Mouse (Mus musculus) ovary, adult 18-20 months (tissue): ENCODE measurements at regions not wholly inside any gene's neighbourhood (a gene's known extent, or its start where the extent isn't known, plus 50 kb on each side); places are given as distances from the start of the nearest gene placed in this dataset.
A peak's percentile ranks its signal among the peaks of the same experiment; 100 is the strongest.

Experiments
- DNase-seq: peaks from one replicate; pipeline ENCODE4 v3.0.0; 2022; ENCODE audit warnings: low spot score, mixed read lengths

- no peak for DNase-seq
These were observed 283.9 kb downstream of the 1810013L24Rik start for GRCm38 (mm10) chr16:9113801-9114200.

DNA sequence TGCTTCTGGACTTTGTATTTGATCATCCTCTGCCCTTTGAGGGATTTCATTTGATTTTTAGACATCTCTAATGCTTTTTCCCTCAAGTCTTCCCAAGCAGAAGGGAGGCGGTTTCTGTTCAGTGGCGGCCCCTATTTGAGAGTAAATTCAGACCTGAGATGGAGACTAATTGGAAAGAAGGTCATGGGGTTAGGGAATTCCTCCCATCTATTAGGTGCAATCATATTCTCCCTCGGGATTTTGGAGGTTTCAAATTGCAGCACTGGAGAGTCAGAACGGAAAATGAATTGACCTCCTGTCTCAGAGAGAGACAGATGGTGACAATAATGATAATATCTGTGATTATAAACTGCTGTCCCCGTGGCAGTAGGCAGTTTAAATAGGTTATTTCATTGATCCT, 285.6 kb downstream of the 1810013L24Rik start:
- DNase-seq: no peak

GRCm38 (mm10) chr16:9121581-9121980, 291.7 kb downstream of the 1810013L24Rik start:
- DNase-seq: no peak

- no peak for DNase-seq
These were observed 302.2 kb downstream of the 1810013L24Rik start for GRCm38 (mm10) chr16:9132113-9132512.

- no peak for DNase-seq
These were observed 302.9 kb downstream of the 1810013L24Rik start for GRCm38 (mm10) chr16:9132778-9133177.

DNA sequence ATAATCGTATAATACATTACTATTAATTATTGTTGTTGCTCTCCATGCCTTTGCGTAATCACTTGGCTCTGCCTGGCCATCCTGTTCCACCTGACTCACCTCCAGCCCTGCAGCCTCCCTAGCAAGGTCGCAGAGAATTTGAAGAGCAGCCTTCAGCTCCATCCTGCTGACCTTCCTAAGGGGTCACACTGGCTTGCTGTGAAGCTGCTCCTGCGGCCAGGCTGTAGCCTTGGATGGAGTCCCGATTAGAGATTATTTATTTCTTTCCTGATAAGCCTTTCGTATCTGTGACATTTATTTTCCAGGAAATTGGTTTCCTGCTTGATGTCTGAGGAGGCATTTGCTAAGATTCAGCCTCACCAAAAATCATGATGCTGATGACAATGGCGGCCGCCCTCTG, 305.5 kb downstream of the 1810013L24Rik start:
- peak; percentile 11 for DNase-seq

DNA sequence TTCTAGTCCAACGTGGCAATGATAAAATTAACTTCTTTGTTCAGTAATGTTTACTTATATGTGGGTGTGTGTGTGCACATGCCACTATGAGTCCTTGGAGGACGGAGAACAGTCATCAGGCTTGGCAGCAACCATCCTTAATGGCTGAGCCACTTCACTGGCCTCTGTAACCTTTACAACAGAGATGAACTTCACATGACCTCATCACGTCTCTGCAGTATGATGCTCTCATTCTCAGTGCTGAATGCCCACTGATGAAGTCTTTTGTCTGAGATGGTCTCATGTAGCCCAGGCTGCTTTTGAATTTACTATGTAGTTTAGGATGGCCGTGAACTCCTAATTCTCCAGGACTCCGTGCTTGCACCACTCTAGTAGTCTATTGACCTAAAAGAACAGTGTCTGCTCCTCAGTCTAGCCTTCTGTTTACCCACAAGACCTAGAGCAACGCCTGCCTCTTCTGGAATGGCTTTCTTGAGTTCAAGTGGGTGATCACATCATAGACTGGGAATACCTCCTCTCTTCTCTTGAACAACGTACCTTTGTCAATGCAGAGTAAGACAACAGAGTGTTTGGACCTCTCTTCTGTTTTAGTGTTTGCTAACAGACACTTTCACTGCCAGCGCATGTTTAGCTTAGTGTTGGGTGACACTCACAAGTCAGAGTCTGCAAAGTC, 308.8 kb downstream of the 1810013L24Rik start:
- no peak for DNase-seq

DNA sequence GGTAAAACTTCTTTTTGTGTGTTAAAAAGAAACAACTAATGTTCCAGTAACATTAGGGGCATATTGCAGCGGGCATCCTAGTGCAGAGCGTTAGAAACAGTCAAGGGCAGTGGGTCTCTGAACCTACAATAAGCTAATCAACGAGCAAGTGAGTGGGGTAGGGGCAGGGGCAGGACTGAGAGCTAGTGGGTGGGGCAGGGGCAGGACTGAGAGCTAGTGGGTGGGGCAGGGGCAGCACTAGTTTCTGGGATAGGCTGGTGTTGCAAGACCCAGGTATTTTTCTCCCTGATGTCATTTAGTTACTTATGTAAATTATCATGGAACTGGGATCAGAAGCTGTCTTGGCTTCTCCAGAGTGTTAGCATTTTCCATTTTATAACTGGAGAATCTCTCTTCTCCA, 309.5 kb downstream of the 1810013L24Rik start:
- no peak for DNase-seq

GRCm38 (mm10) chr16:9149209-9150135, 319.6 kb downstream of the 1810013L24Rik start:
- no peak for DNase-seq

- no peak for DNase-seq
These were observed 322.0 kb downstream of the 1810013L24Rik start for GRCm38 (mm10) chr16:9151936-9152335.

GRCm38 (mm10) chr16:9153501-9153900, 323.6 kb downstream of the 1810013L24Rik start:
- no peak for DNase-seq

- DNase-seq: no peak
These were observed 335.9 kb downstream of the 1810013L24Rik start for GRCm38 (mm10) chr16:9165763-9166310.

DNA sequence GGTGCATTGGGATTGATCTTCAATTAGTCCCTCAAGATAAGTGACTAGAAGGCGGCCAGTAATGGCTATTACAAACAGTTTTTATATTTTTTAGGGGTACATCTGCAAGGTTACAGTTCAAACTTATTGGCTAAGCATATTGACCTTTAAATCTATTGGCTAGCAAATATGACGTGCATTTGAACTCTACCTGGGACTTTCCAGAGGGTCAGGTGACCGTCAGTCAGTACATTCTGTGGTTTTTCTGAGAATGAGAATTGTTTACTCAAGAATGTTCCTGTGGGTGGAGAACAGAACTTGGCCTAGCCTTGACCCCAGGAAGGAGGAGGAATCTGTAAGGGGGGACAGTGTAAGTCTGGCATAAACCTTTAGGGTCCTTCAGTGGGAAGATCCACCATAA, 346.5 kb downstream of the 1810013L24Rik start:
- DNase-seq: no peak

DNA sequence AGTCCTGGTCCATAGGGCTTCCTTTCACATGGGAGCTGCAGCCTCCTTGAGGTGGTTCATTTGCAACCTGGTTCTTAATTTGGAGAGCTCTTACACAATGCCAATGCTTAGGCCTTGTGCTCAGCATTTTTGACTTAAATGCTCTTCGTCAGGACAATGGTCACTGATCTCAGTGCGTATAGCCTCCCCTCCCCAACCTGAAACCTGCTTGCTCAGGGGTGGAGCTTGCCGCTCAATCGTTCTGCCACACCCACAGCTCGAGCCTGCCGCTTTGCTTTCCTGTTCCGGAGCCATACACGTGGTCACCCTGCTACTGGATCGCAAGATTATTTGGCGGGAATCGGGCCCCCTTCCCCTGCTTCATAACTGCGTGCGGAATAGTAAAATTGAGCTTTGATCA, 365.9 kb downstream of the 1810013L24Rik start:
- DNase-seq: no peak

DNA sequence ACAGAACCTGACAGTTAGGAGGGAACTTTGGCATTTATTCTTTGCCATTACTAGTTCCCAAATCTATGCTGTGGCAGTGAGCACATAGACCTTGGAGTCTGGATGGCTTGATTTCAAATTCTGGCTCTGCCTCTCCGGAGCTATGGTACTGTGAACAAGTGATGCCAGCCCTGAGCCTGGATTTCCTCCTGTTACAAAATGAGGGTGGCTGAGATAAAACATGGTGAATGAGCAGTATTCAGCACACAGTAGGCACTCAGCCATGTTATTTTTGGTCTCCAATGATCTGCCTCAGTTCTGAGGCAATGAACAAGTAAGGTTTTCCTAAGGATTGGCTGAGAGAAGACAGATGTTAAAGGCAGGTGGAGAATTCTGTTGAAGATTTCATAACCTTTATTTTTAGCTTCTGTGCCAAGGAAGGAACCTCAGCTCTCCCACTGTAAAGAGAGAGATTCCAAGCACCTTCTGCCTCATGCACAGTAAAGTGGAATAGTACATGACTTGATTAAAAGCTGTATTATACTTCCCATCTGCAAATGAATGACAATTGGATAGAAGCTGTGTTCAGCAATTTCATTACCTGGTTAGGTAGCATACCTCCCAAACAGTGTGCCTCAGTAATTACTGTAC, 369.1 kb downstream of the 1810013L24Rik start:
- no peak for DNase-seq

- DNase-seq: no peak
These were observed 378.7 kb downstream of the 1810013L24Rik start for GRCm38 (mm10) chr16:9208602-9209001.

GRCm38 (mm10) chr16:9211485-9211884, 381.6 kb downstream of the 1810013L24Rik start:
- DNase-seq: no peak

- no peak for DNase-seq
These were observed 385.2 kb downstream of the 1810013L24Rik start for GRCm38 (mm10) chr16:9215131-9215530.

- DNase-seq: no peak
These were observed 387.5 kb downstream of the 1810013L24Rik start for GRCm38 (mm10) chr16:9217361-9217760.

DNA sequence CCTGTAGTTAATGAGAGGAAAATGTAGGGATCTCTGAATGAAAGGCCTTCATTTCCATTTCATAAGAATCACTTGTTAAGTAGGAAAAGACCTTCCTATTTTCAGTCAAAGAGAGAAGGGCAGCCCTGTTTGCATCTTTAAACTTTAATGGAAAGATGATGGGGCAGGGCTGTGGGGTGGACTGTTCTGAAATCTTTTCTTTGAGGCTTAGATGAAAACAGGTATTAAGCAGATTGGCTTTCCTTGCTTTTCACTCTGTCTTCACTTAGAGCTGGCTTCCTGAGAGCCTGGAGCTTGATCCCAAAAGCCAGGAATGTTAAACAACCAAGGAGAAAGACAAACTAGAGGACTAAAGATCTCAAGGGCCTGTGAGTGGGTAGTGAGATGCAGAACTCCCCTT, 400.3 kb downstream of the 1810013L24Rik start:
- DNase-seq: no peak

DNA sequence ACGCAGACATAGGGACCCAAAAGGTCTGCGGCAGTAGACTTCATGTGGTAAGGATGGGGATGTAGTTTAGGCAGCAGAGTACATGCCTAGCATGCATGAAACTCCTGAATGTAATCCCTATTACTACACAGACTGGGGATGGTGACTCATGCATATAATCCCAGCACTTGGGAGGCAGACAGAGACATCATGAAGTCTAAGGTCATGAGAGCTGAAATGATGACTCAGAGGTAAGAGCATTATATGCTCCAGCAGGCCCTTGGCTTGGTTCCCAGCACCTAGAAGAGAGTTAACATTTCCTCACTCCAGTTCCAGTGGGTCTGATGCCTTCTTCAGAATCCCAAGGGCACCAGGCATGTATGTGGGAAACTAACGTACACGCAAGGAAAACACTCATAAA, 412.2 kb downstream of the 1810013L24Rik start:
- DNase-seq: no peak

GRCm38 (mm10) chr16:9247198-9247597, 417.3 kb downstream of the 1810013L24Rik start:
- DNase-seq: no peak
